Mouse (Mus musculus) stomach, embryonic 14.5 days (tissue): ENCODE measurements around the gene Enah. TPM values are rescaled to one million over a fixed set of nuclear protein-coding genes. Genes with fewer than 3 reads are reported as not detected.

Experiments used
- ATAC-seq: fragments of 200-750 bp; cut with Nextera tagmentation; 2 replicates; pipeline ENCODE4 v1.8.0; 2017; ENCODE audit warnings: low read depth, moderate TSS enrichment; ENCODE audit not compliant: insufficient number of reproducible peaks, insufficient read depth, low FRiP score
- H3K27ac ChIP-seq: fragments of 300-500 bp; sonication (generic); 2 replicates; pipeline ENCODE4 v1.5.1; 2014; ENCODE audit warnings: mild to moderate bottlenecking, low read length, moderate library complexity, mixed read lengths
- H3K27me3 ChIP-seq: fragments of 300-500 bp; sonication (generic); 2 replicates; pipeline ENCODE4 v1.6.1; 2014; ENCODE audit warnings: low read length, control low read depth, mixed read lengths; ENCODE audit not compliant: control insufficient read depth, insufficient read depth
- H3K36me3 ChIP-seq: fragments of 300-500 bp; sonication (generic); 2 replicates; pipeline ENCODE4 v1.6.1; 2014; ENCODE audit warnings: mild to moderate bottlenecking, control low read depth, low read length, moderate library complexity, mixed read lengths; ENCODE audit not compliant: control insufficient read depth, insufficient read depth
- H3K4me1 ChIP-seq: fragments of 300-500 bp; sonication (generic); 2 replicates; pipeline ENCODE4 v1.6.1; 2014; ENCODE audit warnings: low read length, control low read depth, mixed read lengths; ENCODE audit not compliant: control insufficient read depth, insufficient read depth
- H3K4me2 ChIP-seq: fragments of 300-500 bp; sonication (generic); replicated peaks from 2 replicates; pipeline ENCODE4 v1.6.1; 2014; ENCODE audit warnings: low read depth, low read length, control low read depth
- H3K4me3 ChIP-seq: fragments of 300-500 bp; sonication (generic); 2 replicates; pipeline ENCODE4 v1.5.1; 2014; ENCODE audit warnings: low read depth, low read length, control low read depth
- H3K9ac ChIP-seq: fragments of 300-500 bp; sonication (generic); replicated peaks from 2 replicates; pipeline ENCODE4 v1.6.1; 2014; ENCODE audit warnings: low read depth, mild to moderate bottlenecking, control low read depth, low read length, moderate library complexity, mixed read lengths
- H3K9me3 ChIP-seq: fragments of 300-500 bp; sonication (generic); 2 replicates; pipeline ENCODE4 v1.6.1; 2016; ENCODE audit warnings: low read depth, low read length, control low read depth; ENCODE audit not compliant: control insufficient read depth
- WGBS: fragments of 180-500 bp; shearing (Covaris S2); extraction: QIAGEN DNeasy Blood & Tissue Kit; methylation state at CpG from one replicate; pipeline ENCODE4 v1.1.7; 2014; 5-methylcytosine and 5-hydroxymethylcytosine counted together
- polyA plus RNA-seq: library from polyadenylated mRNA; unstranded; fragments of >200 nt; fragmentation: Nextera tagmentation; extraction: Ambion mirVana; gene quantifications from 2 replicates; pipeline ENCODE4 v1.2.1, GENCODE M21; 2014

Gene Enah
- polyA plus RNA-seq, 1 experiment from 2014 or later, result 39.2 TPM

DNA sequence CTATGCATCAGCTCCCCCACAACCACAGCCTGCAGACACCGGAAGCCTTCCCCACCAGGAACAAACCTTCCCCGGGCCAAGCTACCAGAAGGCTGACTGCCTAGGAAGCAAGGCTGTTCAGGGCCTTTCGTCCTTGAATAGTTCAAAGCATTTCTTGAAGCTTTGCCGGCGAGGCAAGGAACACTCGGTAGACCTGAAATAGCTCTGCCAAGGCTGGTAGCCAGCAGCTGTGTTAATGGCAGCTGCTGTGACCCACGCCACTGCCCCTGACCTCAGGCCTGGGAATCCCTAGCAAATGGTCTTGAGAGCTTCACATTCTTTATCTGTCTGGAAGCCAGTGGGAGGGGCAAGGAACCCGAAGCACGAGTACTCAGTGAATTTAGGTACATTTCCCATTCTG lies 35.3 kb upstream of the Enah start:
- no peak for ATAC-seq
- WGBS, result 28% methylated on average over 9 of the region's 9 CpGs
- no peak overlapping the region; the same call in 1 of the 2 replicates for H3K27ac ChIP-seq

DNA sequence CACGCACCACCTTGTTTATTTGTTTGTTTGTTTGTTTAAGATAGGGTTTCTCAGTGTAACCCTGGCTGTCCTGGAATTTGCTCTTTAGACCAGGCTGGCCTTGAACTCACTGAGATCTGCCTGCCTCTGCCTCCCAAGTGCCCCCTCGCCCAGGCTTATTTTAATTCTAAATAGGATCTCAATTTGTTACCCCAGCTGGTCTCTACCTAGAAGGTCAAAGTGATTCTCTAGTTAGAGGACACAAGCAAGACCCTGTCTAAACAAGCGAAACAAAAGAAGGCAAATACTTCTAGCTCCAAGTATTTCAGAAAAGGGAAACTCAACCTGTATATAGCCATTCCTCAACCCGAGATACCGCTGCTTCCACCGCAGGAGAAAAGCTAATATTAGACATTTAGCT lies 34.9 kb upstream of the Enah start:
- H3K27ac ChIP-seq, result no peak overlapping the region
- H3K4me1 ChIP-seq, result peaks cover 9% of the 10 kb centered on the region
- ATAC-seq, result no peak

More for the DNA sequence above, 35.3 kb upstream of the Enah start:
- H3K27me3 ChIP-seq, result no peaks in the 10 kb centered on the region
- H3K4me3 ChIP-seq, result no peak overlapping the region
- H3K4me1 ChIP-seq, result peaks cover 9% of the 10 kb centered on the region
- H3K9me3 ChIP-seq, result no peaks in the 10 kb centered on the region
- no peaks in the 10 kb centered on the region for H3K36me3 ChIP-seq
- H3K4me2 ChIP-seq, result no peak overlapping the region
- no peak overlapping the region for H3K9ac ChIP-seq

DNA sequence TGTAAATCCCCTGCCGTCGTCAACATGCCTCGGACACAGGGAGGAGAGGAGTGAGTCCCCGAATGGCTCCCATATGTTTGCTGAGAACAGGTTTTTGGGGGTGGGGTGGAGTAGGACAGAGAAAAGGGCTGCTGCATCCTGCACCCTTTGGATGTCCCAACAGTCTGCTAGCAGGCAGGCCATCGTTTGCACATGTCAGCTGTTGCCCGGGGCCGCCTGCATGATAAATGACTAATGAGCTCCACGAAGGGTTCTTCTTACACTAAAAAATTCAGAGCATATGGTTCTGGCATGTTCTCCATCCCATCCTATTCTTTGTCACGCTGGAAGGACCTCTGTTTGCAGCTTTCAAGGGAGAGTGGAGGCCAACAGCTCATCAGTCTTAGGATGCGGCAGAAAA lies 33.2 kb upstream of the Enah start:
- H3K27ac ChIP-seq, result peak overlapping the region; percentile 18; the same call in 1 of the 2 replicates
- H3K4me3 ChIP-seq, result no peak overlapping the region
- peaks cover 9% of the 10 kb centered on the region for H3K4me1 ChIP-seq
- H3K9me3 ChIP-seq, result no peaks in the 10 kb centered on the region
- no peak overlapping the region for H3K9ac ChIP-seq
- H3K27me3 ChIP-seq, result no peaks in the 10 kb centered on the region
- H3K4me2 ChIP-seq, result no peak overlapping the region
- peak; percentile 68; the same call in 1 of the 2 replicates for ATAC-seq
- WGBS, result 17% methylated on average over 10 of the region's 10 CpGs
- no peaks in the 10 kb centered on the region for H3K36me3 ChIP-seq

More for the DNA sequence above, 34.9 kb upstream of the Enah start:
- Histone ChIP-seq H3K9me3 (no peaks in the 10 kb centered on the region), H3K27me3 (no peaks in the 10 kb centered on the region), H3K4me2 (no peak overlapping the region), H3K4me3 (no peak overlapping the region), H3K36me3 (no peaks in the 10 kb centered on the region), H3K9ac (no peak overlapping the region)
- 78% methylated on average over 6 of the region's 6 CpGs for WGBS

DNA sequence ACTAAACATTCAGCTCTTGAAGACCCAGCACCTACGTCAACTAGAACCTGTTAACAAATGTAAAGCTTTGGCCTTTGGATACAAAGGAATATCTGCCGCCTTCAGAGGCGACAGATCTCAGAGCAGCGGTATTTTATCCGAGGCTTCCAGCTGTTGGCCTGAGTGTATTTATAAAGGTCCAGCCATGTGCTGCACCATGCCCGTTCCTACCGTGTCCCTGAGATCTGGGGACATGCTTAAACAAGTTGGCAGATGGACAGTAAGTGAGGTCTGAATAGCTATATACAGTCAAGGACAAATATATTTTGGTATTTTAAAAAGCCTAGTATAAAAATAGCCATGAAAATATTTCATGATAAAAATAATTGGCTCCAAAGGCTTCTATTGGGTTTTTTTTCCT lies 32.6 kb upstream of the Enah start:
- H3K4me1 ChIP-seq, result peaks cover 9% of the 10 kb centered on the region
- no peak overlapping the region for H3K4me3 ChIP-seq
- H3K27ac ChIP-seq, result no peak overlapping the region
- no peaks in the 10 kb centered on the region for H3K9me3 ChIP-seq
- WGBS, result 63% methylated on average over 7 of the region's 7 CpGs
- no peak overlapping the region for H3K4me2 ChIP-seq
- no peaks in the 10 kb centered on the region for H3K36me3 ChIP-seq
- ATAC-seq, result no peak
- no peaks in the 10 kb centered on the region for H3K27me3 ChIP-seq
- H3K9ac ChIP-seq, result no peak overlapping the region

DNA sequence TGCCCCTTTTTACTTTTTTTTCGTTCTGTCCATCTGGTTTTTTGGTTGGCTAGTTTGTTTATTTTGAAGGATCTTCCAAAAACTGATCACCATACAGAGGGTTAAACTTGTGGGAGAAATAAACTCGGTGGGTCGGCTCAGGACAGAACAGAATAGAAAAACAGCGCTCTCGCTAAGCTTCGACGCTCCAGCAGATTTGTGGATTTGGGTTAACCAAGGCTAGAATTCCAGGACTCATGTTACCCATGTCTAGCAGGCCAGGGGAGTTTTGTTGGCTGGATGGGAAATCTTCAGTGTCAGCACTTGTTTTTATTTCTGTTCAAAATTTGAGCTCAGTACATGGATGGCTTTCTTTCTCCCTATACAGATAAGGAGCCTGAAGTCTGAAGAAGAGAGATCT lies 30.0 kb upstream of the Enah start:
- Histone ChIP-seq H3K4me3 (no peak overlapping the region), H3K36me3 (no peaks in the 10 kb centered on the region), H3K27me3 (no peaks in the 10 kb centered on the region), H3K9ac (no peak overlapping the region), H3K27ac (no peak overlapping the region), H3K4me2 (no peak overlapping the region), H3K4me1 (peaks cover 4% of the 10 kb centered on the region; the same call in 1 of the 2 replicates), H3K9me3 (no peaks in the 10 kb centered on the region)
- 67% methylated on average over 7 of the region's 7 CpGs for WGBS
- no peak for ATAC-seq

DNA sequence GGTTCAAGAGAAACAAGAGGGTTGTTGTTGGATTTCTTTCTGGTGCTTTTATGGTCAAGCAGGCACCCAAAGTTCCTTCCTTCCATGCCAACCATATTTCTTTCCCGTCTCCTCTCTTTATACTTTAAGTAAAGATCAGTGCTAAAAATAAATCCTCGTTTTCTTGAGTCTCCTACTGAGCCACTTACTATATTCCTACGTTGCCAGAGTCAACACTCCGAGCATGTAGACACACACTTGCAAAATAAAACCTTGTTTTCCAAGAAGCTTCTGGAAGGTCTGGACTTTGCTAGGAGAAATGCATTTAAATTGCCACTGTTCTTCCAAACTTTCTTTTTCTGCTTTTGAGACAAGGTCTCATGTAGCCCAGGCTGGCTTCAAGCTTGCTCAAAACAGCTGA lies 28.3 kb upstream of the Enah start:
- no peaks in the 10 kb centered on the region for H3K27me3 ChIP-seq
- 87% methylated on average over 4 of the region's 4 CpGs for WGBS
- H3K4me2 ChIP-seq, result no peak overlapping the region

DNA sequence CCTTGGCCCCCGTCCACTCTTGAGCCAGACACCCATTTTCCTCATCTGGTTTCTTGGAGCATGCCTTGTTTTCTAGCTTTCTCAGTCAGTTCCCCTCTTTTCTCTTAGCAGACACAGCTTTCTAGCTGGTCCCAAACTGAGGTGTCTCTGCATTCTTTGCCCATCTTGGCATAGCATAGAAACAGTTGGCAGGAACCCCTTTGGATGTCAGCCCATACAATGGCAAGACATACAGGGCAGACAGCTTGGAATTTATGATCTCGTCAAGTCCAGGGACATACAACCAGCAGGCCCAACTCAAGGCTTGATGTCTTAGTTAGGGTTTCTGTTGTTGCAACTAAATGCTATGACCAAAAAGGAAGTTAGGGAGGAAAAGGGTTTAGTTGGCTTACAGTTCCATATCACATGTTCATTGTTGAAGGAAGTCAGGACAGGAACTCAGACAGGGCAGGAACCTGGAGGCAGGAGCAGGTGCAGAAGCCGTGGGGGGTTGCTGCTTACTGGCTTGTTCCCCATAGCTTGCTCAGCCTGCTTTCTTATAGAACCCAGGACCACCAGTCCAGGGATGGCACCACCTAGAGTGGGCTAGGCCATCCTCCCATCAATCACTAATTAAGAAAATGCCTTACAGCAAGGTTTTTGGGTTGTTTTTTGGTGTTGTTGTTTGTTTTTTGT lies 27.4 kb upstream of the Enah start:
- Histone ChIP-seq H3K4me2 (no peak overlapping the region), H3K4me3 (no peak overlapping the region), H3K9ac (no peak overlapping the region), H3K9me3 (no peaks in the 10 kb centered on the region), H3K27me3 (no peaks in the 10 kb centered on the region), H3K36me3 (no peaks in the 10 kb centered on the region), H3K4me1 (no peaks in the 10 kb centered on the region), H3K27ac (no peak overlapping the region)
- 91% methylated on average over 3 of the region's 3 CpGs for WGBS
- no peak for ATAC-seq

More for the DNA sequence above, 28.3 kb upstream of the Enah start:
- no peak overlapping the region for H3K9ac ChIP-seq
- no peaks in the 10 kb centered on the region for H3K36me3 ChIP-seq
- peaks cover 4% of the 10 kb centered on the region; the same call in 1 of the 2 replicates for H3K4me1 ChIP-seq
- no peak for ATAC-seq
- no peaks in the 10 kb centered on the region for H3K9me3 ChIP-seq
- no peak overlapping the region for H3K4me3 ChIP-seq
- no peak overlapping the region for H3K27ac ChIP-seq

DNA sequence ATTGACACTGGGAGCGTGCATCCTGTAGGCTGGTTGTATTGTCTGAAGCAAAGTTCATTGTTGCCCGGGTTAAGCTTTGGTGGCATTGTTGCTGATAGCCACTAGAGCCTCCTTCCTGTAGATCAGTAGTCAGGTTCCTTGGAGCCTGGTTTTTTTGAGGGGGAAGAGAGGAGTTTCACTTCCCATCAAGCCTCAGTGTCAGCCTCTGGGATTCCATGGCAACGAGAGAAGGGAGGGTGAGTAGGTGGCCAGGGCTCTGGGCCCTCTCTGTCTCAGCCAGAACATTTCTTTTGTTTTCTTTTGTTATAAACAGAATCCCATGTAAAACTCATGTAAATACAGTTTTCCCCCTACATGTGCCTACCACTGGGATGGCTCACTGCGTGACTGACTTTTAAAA lies 25.4 kb upstream of the Enah start:
- no peak overlapping the region for H3K27ac ChIP-seq
- no peak overlapping the region for H3K4me2 ChIP-seq
- H3K27me3 ChIP-seq, result no peaks in the 10 kb centered on the region
- no peaks in the 10 kb centered on the region for H3K9me3 ChIP-seq
- H3K9ac ChIP-seq, result no peak overlapping the region
- H3K4me3 ChIP-seq, result no peak overlapping the region
- H3K4me1 ChIP-seq, result no peaks in the 10 kb centered on the region
- WGBS, result 64% methylated on average over 4 of the region's 4 CpGs
- ATAC-seq, result no peak
- no peaks in the 10 kb centered on the region for H3K36me3 ChIP-seq

DNA sequence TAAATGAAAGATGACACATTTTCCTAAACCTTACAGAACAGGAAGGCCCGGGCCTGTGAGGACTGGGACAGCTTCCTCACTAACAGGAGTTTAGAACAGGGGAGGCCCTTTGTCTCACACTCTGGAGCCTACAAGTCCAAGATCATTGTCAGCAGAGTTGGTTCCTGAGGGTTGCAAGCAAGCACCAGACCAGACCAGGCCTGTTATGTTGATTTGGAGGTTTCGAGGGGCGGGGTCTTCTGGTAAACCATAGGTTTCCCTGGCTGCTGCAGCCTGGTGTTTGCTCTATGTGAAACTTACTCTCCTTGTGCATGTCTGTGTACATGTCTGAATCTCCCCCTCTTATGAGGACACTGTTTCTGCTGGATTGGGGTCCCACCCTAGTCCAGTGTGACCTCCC lies 20.7 kb upstream of the Enah start:
- H3K4me1 ChIP-seq, result no peaks in the 10 kb centered on the region
- no peak overlapping the region for H3K4me3 ChIP-seq
- H3K9me3 ChIP-seq, result no peaks in the 10 kb centered on the region
- H3K9ac ChIP-seq, result no peak overlapping the region
- H3K4me2 ChIP-seq, result no peak overlapping the region
- WGBS, result 81% methylated on average over 3 of the region's 3 CpGs
- no peaks in the 10 kb centered on the region for H3K27me3 ChIP-seq
- H3K36me3 ChIP-seq, result no peaks in the 10 kb centered on the region
- no peak for ATAC-seq
- no peak overlapping the region for H3K27ac ChIP-seq
